Mouse (Mus musculus) gastrocnemius, postnatal 4 days (tissue): ENCODE results near the gene Casp6. TPM values are rescaled to one million over a fixed set of nuclear protein-coding genes. Genes with fewer than 3 reads are reported as not detected.

Source experiments
- DNase-seq, 2 experiments: peaks; one replicate each; pipeline ENCODE4 v3.0.0; 2021 to 2022; ENCODE audit warnings: low spot score in 2 of 2, mixed read lengths in 2 of 2
- total RNA-seq, 2 experiments: library from RNA; stranded (reverse); gene quantifications; 2 replicates each; pipeline ENCODE4 v1.2.3; 2021

The Casp6 gene
- total RNA-seq, 2 experiments from 2014 or later = 8.3 to 11.4 TPM

GRCm38 (mm10) chr3:129917424-129917823 lies 16.2 kb downstream of the Casp6 start:
- DNase-seq = no peak

DNA sequence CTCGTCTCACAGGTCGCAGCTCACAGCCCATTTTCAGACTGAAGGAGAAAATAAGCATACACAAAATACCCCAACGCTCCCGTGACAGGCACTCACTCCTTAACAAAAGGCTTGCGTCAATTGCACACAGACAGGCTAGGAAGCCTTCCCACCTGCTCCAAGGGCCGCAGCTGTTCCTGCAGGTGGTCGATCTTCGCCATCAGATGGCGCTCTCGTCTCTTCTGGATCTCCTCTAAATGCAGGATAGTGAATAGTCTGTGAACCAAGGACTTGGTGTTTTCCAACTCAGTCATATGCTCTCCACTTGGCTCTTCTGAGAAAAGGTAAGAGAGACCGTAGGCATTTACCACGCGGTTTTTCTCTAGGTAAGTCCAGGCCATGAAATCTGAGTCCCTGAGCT lies 17.2 kb downstream of the Casp6 start:
- peak in 1 of 2 experiments; percentile 41 for DNase-seq

DNA sequence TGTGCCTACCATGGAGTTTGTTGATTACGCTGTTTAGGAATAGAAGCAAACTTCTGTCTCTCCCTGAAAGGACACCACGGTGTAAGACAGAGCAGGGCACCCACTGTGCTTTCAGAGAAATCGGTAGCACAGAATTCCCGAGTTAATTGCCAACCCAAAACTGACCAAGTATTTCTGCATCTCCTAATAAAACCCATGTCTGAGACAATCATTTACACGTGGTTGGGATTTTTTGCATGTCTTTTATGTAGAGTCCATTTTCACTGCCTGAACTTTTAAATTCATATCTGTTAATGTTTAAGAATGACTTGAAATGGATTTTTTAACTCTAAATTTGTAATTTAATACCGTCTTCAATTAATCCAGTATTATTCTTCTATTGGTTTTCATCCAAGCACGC lies 22.4 kb downstream of the Casp6 start:
- no peak for DNase-seq

DNA sequence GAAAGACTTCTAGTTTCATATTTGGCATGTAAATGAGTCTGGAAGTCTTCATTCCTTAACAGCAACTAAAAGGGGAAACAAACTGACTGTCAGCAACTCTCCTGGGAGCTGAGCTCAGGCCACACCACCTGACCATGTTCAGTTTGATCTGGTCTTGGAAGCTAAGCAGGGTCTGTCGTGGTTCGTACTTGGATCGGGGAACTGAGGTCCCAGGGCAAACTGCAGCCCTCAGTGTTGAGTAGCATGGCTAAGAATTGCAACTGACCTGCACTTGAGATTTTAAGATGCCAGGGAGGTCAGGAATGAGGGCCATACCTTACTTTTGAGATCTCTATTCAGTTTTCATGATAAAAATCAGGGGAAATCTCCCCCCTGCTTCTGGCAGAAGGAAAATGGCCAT lies 24.6 kb downstream of the Casp6 start:
- no peak for DNase-seq

DNA sequence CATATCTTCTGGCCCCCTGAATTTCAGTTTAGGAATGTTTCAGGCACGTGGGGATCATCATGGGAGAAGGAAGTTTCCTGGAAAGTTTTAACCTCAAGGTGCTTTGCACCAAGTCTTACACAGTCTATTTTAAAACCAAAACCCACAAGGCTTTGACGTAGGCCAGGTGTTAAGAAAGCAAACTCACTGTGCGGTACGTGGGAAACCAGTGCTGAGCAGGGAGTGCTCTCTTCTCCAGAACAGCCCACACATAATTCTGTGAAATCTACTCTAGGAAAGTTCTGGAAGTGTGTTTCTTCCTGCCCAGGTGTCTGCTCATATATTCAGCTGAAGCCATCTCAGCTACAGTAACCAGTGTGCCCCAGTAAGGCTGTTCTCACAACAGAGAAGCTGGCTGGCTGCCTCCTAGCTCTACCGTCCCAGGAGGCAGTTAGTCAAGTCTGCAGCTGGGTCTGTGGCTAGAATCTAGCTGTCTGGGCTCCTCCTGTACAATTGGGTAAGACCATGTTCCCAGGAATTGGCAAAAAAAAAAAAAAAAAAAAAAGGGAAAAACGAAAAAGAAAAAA lies 29.1 kb downstream of the Casp6 start:
- DNase-seq = no peak

- no peak for DNase-seq
These were observed 31.2 kb downstream of the Casp6 start for GRCm38 (mm10) chr3:129932443-129932842.

DNA sequence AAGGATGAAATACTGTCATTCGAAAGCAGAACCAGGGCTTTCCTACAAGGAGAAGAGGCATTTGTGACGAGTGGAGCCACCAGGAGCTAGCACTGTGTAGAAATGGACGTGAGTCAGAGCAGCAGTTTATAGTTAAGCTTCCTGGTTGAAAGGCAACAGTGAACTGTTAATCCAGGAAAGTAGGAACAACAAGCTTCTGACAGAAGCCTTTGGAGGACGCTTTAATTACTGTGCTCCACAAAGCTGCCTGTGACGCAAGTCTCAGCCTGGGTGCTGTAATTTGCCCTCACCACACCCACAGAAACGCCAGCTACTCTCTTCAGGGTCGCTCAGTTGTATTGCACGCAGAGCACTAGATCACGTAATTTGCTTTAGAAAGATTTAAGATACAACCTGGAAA lies 35.3 kb downstream of the Casp6 start:
- DNase-seq = no peak

DNA sequence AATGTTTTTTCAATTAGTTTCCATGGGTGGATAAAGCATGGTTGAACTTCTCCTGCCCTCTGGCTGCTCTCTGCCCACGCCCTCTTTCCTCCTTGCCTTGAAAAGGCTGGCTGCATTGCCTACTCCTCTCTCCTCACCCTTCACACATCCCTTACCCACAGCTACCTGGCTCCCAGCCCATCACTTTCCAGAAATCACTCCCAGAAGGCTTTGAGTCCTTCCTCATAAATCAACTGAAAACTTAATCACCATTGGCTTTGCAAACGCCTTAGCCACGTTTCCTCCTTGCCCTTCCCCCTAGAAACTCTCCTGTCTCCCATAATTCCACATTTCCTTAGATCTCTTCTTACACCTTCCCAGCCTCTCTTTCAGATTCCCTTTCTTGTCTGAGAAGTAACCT lies 36.6 kb downstream of the Casp6 start:
- DNase-seq = no peak

DNA sequence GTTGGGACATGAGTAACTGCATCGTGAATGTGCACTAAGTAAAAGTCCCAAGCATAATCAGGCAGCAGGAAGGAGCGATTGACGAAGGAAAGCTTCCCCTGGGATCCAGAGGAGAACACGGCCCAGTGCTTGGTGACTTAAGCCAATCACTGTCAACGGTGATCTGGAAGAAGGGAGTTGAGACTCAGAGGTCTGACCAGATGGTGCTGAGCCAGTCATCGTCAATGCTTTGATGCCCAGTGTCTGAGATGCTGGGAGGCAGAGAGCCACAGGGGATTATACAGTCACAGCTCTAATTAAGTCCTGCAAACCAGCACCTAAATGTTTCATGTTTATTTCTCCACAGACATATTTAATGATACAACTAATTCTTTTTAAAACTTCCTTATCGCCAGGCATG lies 37.8 kb downstream of the Casp6 start:
- DNase-seq = no peak

- DNase-seq = no peak
These were observed 39.6 kb downstream of the Casp6 start for GRCm38 (mm10) chr3:129940780-129941179.

GRCm38 (mm10) chr3:129941291-129941690 lies 40.1 kb downstream of the Casp6 start:
- no peak for DNase-seq

DNA sequence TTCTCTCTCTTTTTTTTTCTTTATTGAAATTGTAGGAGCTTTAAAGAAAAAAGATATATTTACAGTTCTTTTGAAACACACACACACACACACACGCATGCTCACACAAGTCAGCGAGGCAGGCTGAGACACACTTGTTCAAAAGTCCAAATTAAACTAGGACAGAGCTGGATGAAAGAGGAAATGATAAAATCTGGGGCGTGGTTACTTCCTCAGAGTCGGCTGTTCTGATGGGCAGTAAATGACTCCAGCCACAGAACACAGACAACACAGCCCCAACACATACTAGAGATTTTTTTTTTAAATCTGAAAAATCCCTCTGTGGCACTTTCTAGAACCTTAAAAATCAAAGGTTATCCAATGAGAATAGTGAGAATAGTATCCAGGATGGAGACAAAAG lies 42.6 kb downstream of the Casp6 start:
- DNase-seq = no peak

DNA sequence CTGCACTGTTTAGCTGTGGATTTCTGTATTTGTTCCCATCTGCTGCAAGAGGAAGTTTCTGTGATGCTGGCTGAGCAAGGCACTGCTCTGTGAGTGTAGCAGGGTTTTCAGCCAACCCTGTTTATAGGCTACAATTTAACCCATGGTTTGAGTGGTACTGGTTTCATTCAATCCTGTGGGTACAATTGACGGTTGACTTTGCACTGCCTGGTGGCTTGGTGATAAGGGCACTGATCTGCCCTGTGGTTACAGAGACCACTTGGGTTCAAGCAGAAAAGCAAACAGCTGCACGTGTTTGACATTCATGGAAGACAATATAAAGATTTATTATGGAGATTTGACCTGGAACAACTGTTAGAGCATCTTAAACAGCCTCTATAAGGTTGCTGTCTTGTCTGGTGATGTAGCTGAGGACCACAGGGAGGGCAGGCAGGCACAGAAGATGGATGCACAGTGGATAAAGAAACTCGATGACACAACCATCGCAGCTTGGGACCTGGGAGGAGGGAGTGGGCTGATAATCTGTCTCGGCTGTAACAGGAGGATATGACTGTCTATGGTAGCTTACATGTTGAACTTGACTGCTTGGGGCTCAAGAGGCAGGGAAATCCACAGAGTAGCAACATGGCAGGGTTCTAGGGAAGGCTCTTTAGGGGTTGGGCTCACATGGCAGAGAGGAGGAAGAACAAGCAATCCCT lies 45.1 kb downstream of the Casp6 start:
- DNase-seq = no peak

GRCm38 (mm10) chr3:129948359-129948758 lies 47.1 kb downstream of the Casp6 start:
- DNase-seq = no peak

- no peak for DNase-seq
These were observed 48.0 kb downstream of the Casp6 start for GRCm38 (mm10) chr3:129949158-129949773.

DNA sequence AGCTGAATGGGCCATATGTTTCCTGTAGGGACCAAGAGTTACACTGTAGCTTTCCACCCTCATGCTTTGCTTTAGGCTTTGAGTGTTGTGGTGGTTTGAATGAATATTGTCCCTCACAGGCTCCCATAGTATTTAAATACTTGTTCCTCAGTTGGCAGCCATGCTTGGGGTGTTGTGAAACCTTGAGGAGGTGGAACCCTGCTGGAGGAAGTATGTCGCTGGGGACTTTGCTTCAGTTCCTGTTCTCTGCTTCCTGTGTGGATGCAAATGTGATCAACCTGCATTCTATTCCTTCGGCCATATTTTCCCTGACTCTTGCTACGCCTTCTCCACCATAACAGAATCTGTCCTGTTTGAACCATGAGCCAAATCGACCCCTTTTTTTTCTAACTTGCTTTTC lies 52.1 kb downstream of the Casp6 start:
- no peak for DNase-seq

- no peak for DNase-seq
These were observed 61.3 kb downstream of the Casp6 start for GRCm38 (mm10) chr3:129962533-129962932.

Other genes starting within 250 kb of the Casp6 start
- 10 to 100 TPM; 15.5 to 19.1 TPM for gene Egf, start 146.1 kb upstream of the Casp6 start, total RNA-seq
- not detected for gene Lrit3, start 97.4 kb upstream of the Casp6 start, total RNA-seq
- gene Rrh, start 78.8 kb upstream of the Casp6 start, total RNA-seq = under 1 TPM; 0.13 to 0.96 TPM
- gene Gar1, start 70.0 kb upstream of the Casp6 start, total RNA-seq = 10 to 100 TPM; 38.8 to 48.7 TPM
- under 1 TPM; 0.12 to 0.75 TPM for gene Cfi, start 65.5 kb upstream of the Casp6 start, total RNA-seq
- gene Pla2g12a, start 22.8 kb upstream of the Casp6 start, total RNA-seq = 10 to 100 TPM; 19.0 to 19.4 TPM
- gene Mcub, start 68.8 kb downstream of the Casp6 start, total RNA-seq = 1 to 10 TPM; 1.1 to 1.4 TPM
- gene Sec24b, start 160.1 kb downstream of the Casp6 start, total RNA-seq = 10 to 100 TPM; 49.7 to 51.5 TPM
- 1 to 10 TPM; 4.6 to 5.0 TPM for gene Col25a1, start 230.1 kb downstream of the Casp6 start, total RNA-seq